Mouse (Mus musculus) heart, adult 2 months (tissue): ENCODE results near the gene Hoxd3. TPM values are rescaled to one million over a fixed set of nuclear protein-coding genes. Genes with fewer than 3 reads are reported as not detected.

Experiments used
- DNase-seq, 2 experiments: peaks; one replicate each; pipeline ENCODE4 v3.0.0; 2021
- H3K27ac ChIP-seq: fragments of 200-600 bp; 2 replicates; pipeline ENCODE4 v1.8.1; 2022
- H3K27me3 ChIP-seq: fragments of 200-500 bp; 2 replicates; pipeline ENCODE4 v1.6.1; 2012; ENCODE audit warnings: mild to moderate bottlenecking, low read length, inconsistent platforms, mixed read lengths; ENCODE audit not compliant: control insufficient read depth, insufficient read depth
- H3K36me3 ChIP-seq: fragments of 200-500 bp; 2 replicates; pipeline ENCODE4 v1.6.1; 2012; ENCODE audit warnings: low read length, inconsistent platforms; ENCODE audit not compliant: control insufficient read depth, insufficient read depth
- H3K4me1 ChIP-seq: fragments of 200-500 bp; 2 replicates; pipeline ENCODE4 v1.6.1; 2011; ENCODE audit warnings: low read length; ENCODE audit not compliant: control insufficient read depth, insufficient read depth
- H3K4me3 ChIP-seq: fragments of 200-600 bp; 2 replicates; pipeline ENCODE4 v1.8.1; 2022
- H3K79me2 ChIP-seq: fragments of 200-500 bp; replicated peaks from 2 replicates; pipeline ENCODE4 v1.6.1; 2012; ENCODE audit warnings: mild to moderate bottlenecking, inconsistent platforms, low read length, moderate library complexity, mixed read lengths; ENCODE audit not compliant: control insufficient read depth, insufficient read depth
- H3K9ac ChIP-seq: fragments of 200-500 bp; 2 replicates; pipeline ENCODE4 v1.6.1; 2012; ENCODE audit warnings: low read depth, mild to moderate bottlenecking, control low read depth, inconsistent platforms, low read length, mixed read lengths
- CTCF ChIP-seq: fragments of 200-600 bp; IDR thresholded peaks from 2 replicates; pipeline ENCODE4 v1.8.1; 2022; ENCODE audit warnings: antibody characterized with exemption, mild to moderate bottlenecking, moderate library complexity
- EP300 ChIP-seq: fragments of 200-500 bp; IDR thresholded peaks from 2 replicates; pipeline ENCODE4 v1.6.1; 2011; ENCODE audit warnings: low read depth, low read length, control low read depth; ENCODE audit not compliant: insufficient read depth
- POLR2A ChIP-seq: fragments of 200-500 bp; IDR thresholded peaks from 2 replicates; pipeline ENCODE4 v1.6.1; 2011; ENCODE audit warnings: mild to moderate bottlenecking, low read depth, low read length, control low read depth; ENCODE audit not compliant: insufficient read depth
- WGBS: fragments of 180-500 bp; shearing (Covaris S2); methylation state at CpG from one replicate; pipeline ENCODE4 v1.1.7; 2018; 5-methylcytosine and 5-hydroxymethylcytosine counted together
- intact Hi-C: fragments of 180-260 bp; cut with DNase I; formaldehyde crosslinking; loops from one replicate; pipeline ENCODE4 v1.15.1; 2025
- polyA plus RNA-seq: library from polyadenylated mRNA; depleted of rRNA; stranded (reverse); fragments of >200 nt; gene quantifications from 2 replicates; pipeline ENCODE4 v1.2.3, GENCODE M21; 2012
- total RNA-seq, 2 experiments: library from RNA; stranded (reverse); gene quantifications; 2 replicates each; pipeline ENCODE4 v1.2.3; 2021

Hoxd3 gene
- total and polyA plus RNA-seq, 3 experiments, result 0.06 TPM; not detected in 2

- H3K4me3 ChIP-seq, result no peak overlapping the region
- TF ChIP-seq CTCF, result peak; percentile 78
- no peak for TF ChIP-seq EP300
- 12% methylated on average over 17 of the region's 17 CpGs for WGBS
- peaks cover 39% of the 10 kb centered on the region for H3K27me3 ChIP-seq
- peak; percentile 47 to 68 for DNase-seq
- intact Hi-C loops, result no loop called here
- no peaks in the 10 kb centered on the region for H3K4me1 ChIP-seq
- no peaks in the 10 kb centered on the region for H3K36me3 ChIP-seq
- no peak overlapping the region for H3K27ac ChIP-seq
- H3K79me2 ChIP-seq, result no peaks in the 10 kb centered on the region
- H3K9ac ChIP-seq, result no peak overlapping the region
Measured at GRCm38 (mm10) chr2:74686301-74686987, 25.3 kb upstream of the Hoxd3 start.

- H3K4me3 ChIP-seq, result no peak overlapping the region
- H3K27me3 ChIP-seq, result peaks cover 38% of the 10 kb centered on the region
- no peaks in the 10 kb centered on the region for H3K4me1 ChIP-seq
- H3K79me2 ChIP-seq, result no peaks in the 10 kb centered on the region
- H3K36me3 ChIP-seq, result no peaks in the 10 kb centered on the region
- no peak overlapping the region for H3K9ac ChIP-seq
- no peak for DNase-seq
- H3K27ac ChIP-seq, result no peak overlapping the region
- WGBS, result 3% methylated on average over 27 of the region's 27 CpGs
- TF ChIP-seq EP300 (no peak), CTCF (no peak), POLR2A (no peak)
- intact Hi-C loops, result no loop called here
Measured at GRCm38 (mm10) chr2:74686988-74687697, 24.6 kb upstream of the Hoxd3 start.

- Histone ChIP-seq H3K36me3 (no peaks in the 10 kb centered on the region), H3K79me2 (no peaks in the 10 kb centered on the region), H3K4me1 (no peaks in the 10 kb centered on the region), H3K9ac (no peak overlapping the region), H3K27ac (no peak overlapping the region), H3K4me3 (no peak overlapping the region), H3K27me3 (peaks cover 37% of the 10 kb centered on the region)
- no peak for DNase-seq
- 5% methylated on average over 31 of the region's 31 CpGs for WGBS
- no peak for TF ChIP-seq EP300
- TF ChIP-seq POLR2A, result no peak
- no peak for TF ChIP-seq CTCF
- intact Hi-C loops, result no loop called here
Measured at GRCm38 (mm10) chr2:74687698-74688555, 23.8 kb upstream of the Hoxd3 start.

GRCm38 (mm10) chr2:74688795-74689573 is 22.7 kb upstream of the Hoxd3 start:
- Histone ChIP-seq H3K4me1 (no peaks in the 10 kb centered on the region), H3K36me3 (no peaks in the 10 kb centered on the region), H3K4me3 (no peak overlapping the region), H3K9ac (no peak overlapping the region), H3K79me2 (no peaks in the 10 kb centered on the region), H3K27ac (no peak overlapping the region), H3K27me3 (peaks cover 34% of the 10 kb centered on the region)
- no peak for DNase-seq
- TF ChIP-seq CTCF (no peak), POLR2A (no peak), EP300 (no peak)
- 11% methylated on average over 12 of the region's 12 CpGs for WGBS
- intact Hi-C loops, result no loop called here

- no peak for TF ChIP-seq CTCF
- no peak for TF ChIP-seq EP300
- no peak for TF ChIP-seq POLR2A
- Histone ChIP-seq H3K9ac (no peak overlapping the region), H3K79me2 (no peaks in the 10 kb centered on the region), H3K27me3 (peaks cover 34% of the 10 kb centered on the region), H3K4me3 (no peak overlapping the region), H3K4me1 (no peaks in the 10 kb centered on the region), H3K27ac (no peak overlapping the region), H3K36me3 (no peaks in the 10 kb centered on the region)
- DNase-seq, result no peak
- WGBS, result 4% methylated on average over 24 of the region's 24 CpGs
- intact Hi-C loops, result loop anchor here (10.0 kb wide), 1 partner anchor 1415 kb away; the partner anchor contains the start of gene Sp9
Measured at GRCm38 (mm10) chr2:74689574-74690337, 22.0 kb upstream of the Hoxd3 start.
